Mouse (Mus musculus) lung, adult 2 months (tissue): Measurements from ENCODE around the gene Grpel1.

Experiments
- CTCF ChIP-seq: fragments of 200-500 bp; IDR thresholded peaks from 2 replicates; pipeline ENCODE4 v1.5.1; 2011; ENCODE audit warnings: mild to moderate bottlenecking, low read length, control low read depth; ENCODE audit not compliant: insufficient read depth
- POLR2A ChIP-seq: fragments of 200-500 bp; IDR thresholded peaks from 2 replicates; pipeline ENCODE4 v1.6.1; 2011; ENCODE audit warnings: low read depth, mild to moderate bottlenecking, control low read depth, low read length, borderline replicate concordance; ENCODE audit errors: extremely low read depth

- TF ChIP-seq CTCF: peak; percentile 92
- no peak for TF ChIP-seq POLR2A
These were observed 2.0 kb upstream of the Grpel1 start for GRCm38 (mm10) chr5:36462810-36463209.
